24 mouse cellular contexts compared by ENCODE assay signal in the genomic region with DNA sequence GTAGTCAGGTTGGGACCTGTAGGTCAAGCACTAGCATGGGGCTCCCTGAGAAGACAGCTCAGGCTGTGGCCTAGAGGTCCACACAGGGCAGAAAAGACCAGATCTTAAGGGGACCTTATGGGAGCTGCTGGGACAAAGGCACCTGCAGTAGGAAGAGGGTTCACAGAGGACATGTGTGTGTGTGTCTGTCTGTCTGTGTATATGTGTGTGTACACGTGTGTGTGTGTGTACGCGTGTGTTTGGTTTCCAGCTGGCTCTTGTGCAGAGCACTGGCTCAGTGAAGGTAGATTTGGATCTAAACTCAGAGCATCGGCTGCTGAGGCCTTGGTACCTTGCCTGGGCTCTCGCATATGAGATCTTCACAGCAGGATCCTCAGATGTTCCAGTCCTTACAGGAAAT.
"Had no signal": no experiment of that assay in that cellular context is flagged by ENCODE, and none has a peak within 500 bp of the region (broad histone marks: within the 10 kb centered on the region; RNA-seq: fewer than 3 reads in every experiment).

No protein-coding gene starts in this region.

- H3K9me3 ChIP-seq: heart, embryonic 13.5 days; heart, embryonic 15.5 days; intestine, embryonic 15.5 days; limb, embryonic 13.5 days had no signal

- H3K9ac ChIP-seq: heart, embryonic 13.5 days; heart, embryonic 15.5 days; hindbrain, embryonic 14.5 days; intestine, embryonic 15.5 days; limb, embryonic 13.5 days had no signal

- H3K4me3 ChIP-seq: heart, adult 2 months; heart, embryonic 13.5 days; heart, embryonic 15.5 days; intestine, embryonic 15.5 days; layer of hippocampus, adult 2 months; left cerebral cortex, adult 2 months; limb, embryonic 13.5 days had no signal

- H3K27me3 ChIP-seq: heart, embryonic 13.5 days; heart, embryonic 15.5 days; intestine, embryonic 15.5 days; limb, embryonic 13.5 days had no signal

- H3K4me2 ChIP-seq: heart, embryonic 11.5 days; heart, embryonic 13.5 days; heart, embryonic 15.5 days; hindbrain, embryonic 14.5 days; intestine, embryonic 15.5 days; limb, embryonic 13.5 days; liver, embryonic 11.5 days had no signal

- DNase-seq: gastrocnemius, postnatal 14 days; gastrocnemius, postnatal 36 days; heart, adult 11 months; heart, adult 2 months; heart, postnatal 14 days; heart, postnatal 36 days; kidney, adult 18-20 months; kidney, adult 8-10 months; kidney, postnatal 10 days; kidney, postnatal 25 days; kidney, postnatal 4 days; liver had no signal

- H3K27ac ChIP-seq: heart, adult 2 months; heart, embryonic 13.5 days; heart, embryonic 15.5 days; hindbrain, embryonic 14.5 days; intestine, embryonic 15.5 days; layer of hippocampus, adult 2 months; left cerebral cortex, adult 2 months; limb, embryonic 13.5 days had no signal

- ATAC-seq: hindbrain, embryonic 16.5 days; inflammation-experienced regulatory T-cells, adult 6 months; intestine, embryonic 15.5 days; intestine, postnatal 0 days had no signal
